Mouse (Mus musculus): ENCODE results near the gene Cpeb3.

- TF ChIP-seq GATA1 (IDR thresholded peaks at IDR 0.05; ENCODE audit: low read length), result no peak
- TF ChIP-seq TAL1 (IDR thresholded peaks at IDR 0.05; ENCODE audit: low read length), result no peak
These were observed 92.6 kb downstream of the Cpeb3 start for GRCm38 (mm10) chr19:37115824-37116223.
